Mouse (Mus musculus) small intestine, adult 2 months (tissue): Measurements from ENCODE around the gene AC170998.1. TPM values are rescaled to one million over a fixed set of nuclear protein-coding genes. Genes with fewer than 3 reads are reported as not detected.
"Not testable (repeated sequence)": the region's sequence is repeated elsewhere in the genome, so short reads cannot be mapped to it uniquely, and the experiment has no call there.

Experiments used
- H3K27ac ChIP-seq: fragments of 200-500 bp; 2 replicates; pipeline ENCODE4 v1.5.1; 2012; ENCODE audit warnings: low read depth, low read length, control low read depth, inconsistent platforms; ENCODE audit not compliant: insufficient read depth
- H3K27me3 ChIP-seq: fragments of 200-500 bp; 2 replicates; pipeline ENCODE4 v1.6.1; 2012; ENCODE audit warnings: mild to moderate bottlenecking, moderate library complexity, low read length, inconsistent platforms; ENCODE audit not compliant: control insufficient read depth, insufficient read depth
- H3K36me3 ChIP-seq: fragments of 200-500 bp; 2 replicates; pipeline ENCODE4 v1.6.1; 2012; ENCODE audit warnings: mild to moderate bottlenecking, low read length, control low read depth, inconsistent platforms; ENCODE audit not compliant: control insufficient read depth, insufficient read depth
- H3K4me1 ChIP-seq: fragments of 200-500 bp; 2 replicates; pipeline ENCODE4 v1.6.1; 2012; ENCODE audit warnings: low read length, inconsistent platforms, mixed read lengths; ENCODE audit not compliant: control insufficient read depth, insufficient read depth, insufficient read length
- H3K4me3 ChIP-seq: fragments of 200-500 bp; 2 replicates; pipeline ENCODE4 v1.5.1; 2012; ENCODE audit warnings: low read depth, mild to moderate bottlenecking, control low read depth, inconsistent platforms, low read length, moderate library complexity
- CTCF ChIP-seq: fragments of 200-500 bp; IDR thresholded peaks from 2 replicates; pipeline ENCODE4 v1.5.1; 2012; ENCODE audit warnings: low read depth, mild to moderate bottlenecking, control low read depth, inconsistent platforms, low read length, moderate library complexity, mixed read lengths; ENCODE audit not compliant: insufficient replicate concordance, insufficient read length; ENCODE audit errors: extremely low read depth
- POLR2A ChIP-seq: fragments of 200-500 bp; IDR thresholded peaks from 2 replicates; pipeline ENCODE4 v1.6.1; 2012; ENCODE audit warnings: low read depth, mild to moderate bottlenecking, control low read depth, inconsistent platforms, low read length, moderate library complexity
- WGBS: fragments of 180-500 bp; shearing (Covaris S2); methylation state at CpG from one replicate; pipeline ENCODE4 v1.1.7; 2018; 5-methylcytosine and 5-hydroxymethylcytosine counted together
- polyA plus RNA-seq: library from polyadenylated mRNA; depleted of rRNA; stranded (reverse); fragments of >200 nt; gene quantifications from 2 replicates; pipeline ENCODE4 v1.2.3, GENCODE M21; 2012

AC170998.1 gene
- polyA plus RNA-seq, 1 experiment, result 0.55 TPM

DNA sequence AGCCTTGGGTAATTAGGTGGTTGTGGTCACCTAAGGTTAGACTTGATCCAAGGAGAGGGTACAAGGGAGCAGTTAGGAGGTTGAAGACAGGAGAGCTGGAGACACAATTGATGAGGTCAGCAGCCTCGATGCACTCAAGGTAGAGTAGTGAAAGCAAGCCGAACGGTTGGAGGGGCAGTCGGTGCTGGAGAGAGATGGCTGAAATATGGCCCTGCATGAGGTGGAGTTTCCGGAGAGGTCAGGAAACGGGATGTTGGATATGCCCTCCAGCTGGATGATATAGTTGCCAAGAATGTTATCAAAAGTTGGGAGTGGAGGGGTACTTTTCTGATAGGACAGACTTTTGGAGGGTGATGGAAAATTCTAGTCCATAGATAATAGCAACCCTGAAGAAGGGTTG, 13.6 kb upstream of the AC170998.1 start:
- Histone ChIP-seq H3K4me1 (peaks cover 15% of the 10 kb centered on the region), H3K4me3 (no peak overlapping the region), H3K27ac (no peak overlapping the region), H3K36me3 (peaks cover 28% of the 10 kb centered on the region), H3K27me3 (no peaks in the 10 kb centered on the region)
- 55% methylated on average over 6 of the region's 6 CpGs for WGBS
- no peak for TF ChIP-seq POLR2A
- TF ChIP-seq CTCF, result no peak

DNA sequence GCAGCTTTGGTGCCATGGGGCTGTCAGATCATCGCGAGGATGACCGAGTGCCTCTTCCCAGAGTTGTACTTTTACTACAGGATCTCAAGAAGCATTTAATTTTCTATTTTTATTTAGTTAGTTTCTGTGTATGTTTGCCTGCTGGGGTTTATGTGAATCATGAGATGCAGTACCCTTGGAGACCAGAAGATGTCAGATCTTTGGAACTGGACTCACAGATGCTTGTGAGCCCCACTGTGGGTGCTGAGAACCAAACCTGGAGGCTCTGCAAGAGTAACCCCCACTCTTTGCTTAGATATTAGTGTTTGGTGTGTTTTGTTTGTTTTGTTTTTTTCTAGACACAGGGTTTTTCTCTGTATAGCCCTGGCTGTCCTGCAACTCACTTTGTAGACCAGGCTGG, 11.9 kb upstream of the AC170998.1 start:
- peaks cover 15% of the 10 kb centered on the region for H3K4me1 ChIP-seq
- no peak overlapping the region for H3K27ac ChIP-seq
- H3K36me3 ChIP-seq, result peaks cover 37% of the 10 kb centered on the region
- TF ChIP-seq POLR2A (no peak), CTCF (no peak)
- no peak overlapping the region for H3K4me3 ChIP-seq
- H3K27me3 ChIP-seq, result no peaks in the 10 kb centered on the region
- WGBS, result 97% methylated on average over 3 of the region's 3 CpGs

DNA sequence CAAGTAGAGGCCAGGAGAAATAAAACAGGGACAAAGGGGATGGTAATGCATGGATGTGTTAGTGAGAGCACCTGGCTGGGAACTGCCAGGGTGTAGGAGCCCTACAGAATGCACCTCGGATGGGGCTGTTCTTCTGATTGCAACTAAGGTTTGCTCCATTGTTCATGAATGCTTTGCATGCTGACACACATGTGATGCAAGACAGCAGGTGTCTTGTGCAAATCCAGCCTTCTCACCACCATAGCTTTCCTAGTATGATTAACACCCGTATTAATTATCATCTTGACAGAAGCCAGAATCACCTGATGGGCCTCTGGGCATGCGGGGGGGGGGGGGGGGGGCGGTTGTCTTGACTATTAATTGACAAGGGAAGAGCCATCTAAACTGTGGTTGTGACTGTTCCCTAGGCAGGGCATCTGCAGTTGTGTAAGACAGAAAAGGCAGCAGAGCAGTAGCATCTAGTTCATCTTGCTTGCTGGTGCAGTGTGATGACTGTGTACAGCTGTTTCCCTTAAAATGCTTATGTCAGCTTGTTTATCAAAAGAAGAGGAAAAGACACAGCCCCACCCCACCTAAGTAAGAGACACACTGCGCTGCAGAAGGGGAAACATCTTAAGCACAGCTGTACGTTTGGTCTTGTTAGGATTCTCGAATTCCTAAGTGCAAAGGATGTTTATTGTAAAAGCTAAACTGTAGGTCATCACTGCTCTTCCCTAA, 9.9 kb upstream of the AC170998.1 start:
- H3K27ac ChIP-seq, result no peak overlapping the region
- H3K27me3 ChIP-seq, result no peaks in the 10 kb centered on the region
- H3K4me1 ChIP-seq, result peaks cover 12% of the 10 kb centered on the region
- H3K36me3 ChIP-seq, result peaks cover 39% of the 10 kb centered on the region
- no peak overlapping the region for H3K4me3 ChIP-seq
- TF ChIP-seq CTCF (no peak), POLR2A (no peak)
- 62% methylated on average over 7 of the region's 7 CpGs for WGBS

DNA sequence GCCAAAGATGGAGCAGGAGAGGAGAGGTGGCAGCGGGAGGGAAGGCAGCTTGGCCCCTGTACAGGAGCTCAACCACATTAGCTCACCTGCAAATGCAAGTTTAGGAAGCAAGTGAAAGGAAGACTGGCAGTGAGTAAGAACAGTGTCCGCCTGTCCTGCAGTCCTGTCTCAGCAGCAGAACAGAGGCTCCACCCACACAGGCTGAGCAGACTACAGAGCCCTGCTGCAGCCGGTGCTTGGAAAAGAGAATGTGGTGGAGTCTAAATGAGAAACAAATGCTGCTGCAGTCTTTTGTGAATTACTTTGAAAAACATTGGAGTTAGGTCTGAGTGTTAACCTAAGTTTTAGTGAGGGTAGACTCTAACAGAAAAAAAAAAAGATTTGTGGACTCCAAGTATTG, 8.3 kb upstream of the AC170998.1 start:
- no peaks in the 10 kb centered on the region for H3K27me3 ChIP-seq
- no peak for TF ChIP-seq CTCF
- TF ChIP-seq POLR2A, result no peak
- 78% methylated on average over 3 of the region's 3 CpGs for WGBS
- H3K4me1 ChIP-seq, result peaks cover 10% of the 10 kb centered on the region; the same call in 1 of the 2 replicates
- H3K36me3 ChIP-seq, result peaks cover 47% of the 10 kb centered on the region
- no peak overlapping the region for H3K4me3 ChIP-seq
- H3K27ac ChIP-seq, result no peak overlapping the region

DNA sequence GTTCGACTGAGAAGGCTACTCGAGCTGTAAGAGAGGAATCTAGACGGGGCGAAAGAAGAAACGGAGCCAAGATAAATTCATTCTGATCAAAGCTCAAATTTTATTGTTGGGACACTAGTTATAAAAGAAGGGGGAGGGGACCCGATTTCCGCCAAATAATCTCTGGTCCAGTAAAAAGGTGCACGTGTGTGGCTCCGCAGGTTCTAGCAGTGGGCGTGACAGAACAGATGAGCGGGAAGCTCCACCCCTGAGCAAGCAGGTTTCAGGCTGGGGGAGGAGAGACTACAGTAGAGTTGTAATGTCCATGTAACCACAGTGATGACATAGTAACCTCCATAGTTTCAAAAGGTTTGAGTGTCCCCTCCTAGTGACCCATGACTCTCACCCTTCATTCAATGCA, 1.6 kb downstream of the AC170998.1 start:
- 28% methylated on average over 11 of the region's 11 CpGs for WGBS
- peaks cover 63% of the 10 kb centered on the region for H3K36me3 ChIP-seq

DNA sequence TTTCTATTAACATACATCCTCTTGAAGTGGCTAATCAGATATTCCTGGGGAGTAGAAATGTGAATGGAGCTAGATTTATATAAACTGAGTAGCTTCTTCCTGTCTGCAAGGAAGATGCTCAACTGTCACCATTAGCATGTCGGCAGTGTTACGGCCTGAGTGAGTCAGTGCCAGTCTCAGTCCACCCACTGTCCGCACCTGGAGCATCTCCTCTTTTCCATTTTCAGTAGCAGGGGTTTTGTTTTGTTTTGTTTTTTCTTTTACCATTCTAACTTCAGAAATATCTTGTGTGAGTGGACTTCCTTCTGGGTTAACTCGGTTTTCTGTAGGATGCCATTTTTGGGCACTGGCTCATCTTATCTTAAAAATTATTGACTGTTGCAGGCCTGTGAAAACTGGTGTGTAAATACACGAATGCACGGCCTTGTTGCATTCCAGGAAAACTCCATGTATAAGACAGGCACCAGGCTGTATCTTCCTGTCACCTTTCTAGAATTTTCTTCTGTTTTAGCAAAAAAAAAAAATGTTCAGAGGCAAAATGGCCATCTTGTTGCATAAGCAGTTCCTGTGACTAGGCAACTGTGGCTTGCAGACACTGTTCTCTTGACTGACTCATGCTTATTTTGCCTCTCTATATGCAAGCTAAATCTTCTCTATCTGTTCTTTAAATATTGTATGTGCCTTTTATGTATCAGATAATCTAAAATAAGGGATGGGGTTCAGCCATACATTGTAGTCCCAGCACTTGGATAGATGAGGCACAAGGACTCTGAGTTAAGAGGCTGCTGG, 9.6 kb downstream of the AC170998.1 start:
- H3K27me3 ChIP-seq, result no peaks in the 10 kb centered on the region
- H3K27ac ChIP-seq, result no peak overlapping the region
- WGBS, result 77% methylated on average over 6 of the region's 6 CpGs
- no peak for TF ChIP-seq CTCF
- no peak for TF ChIP-seq POLR2A
- peaks cover 51% of the 10 kb centered on the region for H3K36me3 ChIP-seq
- peaks cover 2% of the 10 kb centered on the region for H3K4me1 ChIP-seq
- H3K4me3 ChIP-seq, result no peak overlapping the region

More for the DNA sequence above, 1.6 kb downstream of the AC170998.1 start:
- H3K4me1 ChIP-seq, H3K4me3 ChIP-seq, H3K27ac ChIP-seq, H3K27me3 ChIP-seq: not testable (repeated sequence)

DNA sequence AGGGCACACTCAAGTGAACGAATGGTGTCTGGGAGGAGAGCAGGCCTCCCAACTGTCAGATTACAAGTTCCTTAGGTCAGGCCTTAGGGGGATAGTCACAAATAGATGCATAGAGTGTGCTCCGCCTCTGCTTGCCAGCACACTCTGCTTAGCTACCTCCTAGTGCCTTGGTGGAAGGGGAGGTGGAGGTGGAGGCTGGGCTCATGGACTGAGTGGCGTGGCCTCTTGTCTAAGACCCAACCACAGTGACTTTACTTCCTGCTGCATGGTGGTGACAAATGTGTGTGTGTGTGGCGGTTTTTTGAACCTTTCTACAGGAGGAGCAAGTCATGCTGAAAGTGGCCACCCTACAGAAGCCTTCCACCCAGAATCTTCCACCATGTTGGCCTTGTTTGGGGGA, 10.6 kb downstream of the AC170998.1 start:
- TF ChIP-seq CTCF (no peak), POLR2A (no peak)
- peaks cover 2% of the 10 kb centered on the region for H3K4me1 ChIP-seq
- 75% methylated on average over 4 of the region's 4 CpGs for WGBS
- H3K27me3 ChIP-seq, result no peaks in the 10 kb centered on the region
- H3K27ac ChIP-seq, result no peak overlapping the region
- H3K36me3 ChIP-seq, result peaks cover 49% of the 10 kb centered on the region
- no peak overlapping the region for H3K4me3 ChIP-seq
